Mouse (Mus musculus) intestine, postnatal 0 days (tissue): Measurements from ENCODE around the gene Skor1. TPM values are rescaled to one million over a fixed set of nuclear protein-coding genes. Genes with fewer than 3 reads are reported as not detected.

Source experiments
- ATAC-seq: fragments of 200-750 bp; cut with Nextera tagmentation; 2 replicates; pipeline ENCODE4 v1.8.0; 2017; ENCODE audit warnings: mild to moderate bottlenecking, moderate TSS enrichment, moderate library complexity
- H3K27ac ChIP-seq: fragments of 300-500 bp; sonication (generic); 2 replicates; pipeline ENCODE4 v1.5.1; 2014; ENCODE audit warnings: mild to moderate bottlenecking, low read depth, low read length, moderate library complexity
- H3K27me3 ChIP-seq: fragments of 300-500 bp; sonication (generic); replicated peaks from 2 replicates; pipeline ENCODE4 v1.6.1; 2014; ENCODE audit warnings: low read length, mixed read lengths; ENCODE audit not compliant: control insufficient read depth, insufficient read depth
- H3K36me3 ChIP-seq: fragments of 300-500 bp; sonication (generic); 2 replicates; pipeline ENCODE4 v1.6.1; 2014; ENCODE audit warnings: mild to moderate bottlenecking, moderate library complexity; ENCODE audit not compliant: control insufficient read depth, insufficient read depth
- H3K4me1 ChIP-seq: fragments of 300-500 bp; sonication (generic); replicated peaks from 2 replicates; pipeline ENCODE4 v1.6.1; 2014; ENCODE audit warnings: antibody characterized with exemption, low read length, mixed read lengths; ENCODE audit not compliant: control insufficient read depth, insufficient read depth
- H3K4me2 ChIP-seq: fragments of 300-500 bp; sonication (generic); replicated peaks from 2 replicates; pipeline ENCODE4 v1.6.1; 2014; ENCODE audit warnings: low read depth, mild to moderate bottlenecking, moderate library complexity
- H3K4me3 ChIP-seq: fragments of 300-500 bp; sonication (generic); 2 replicates; pipeline ENCODE4 v1.5.1; 2014; ENCODE audit warnings: low read depth, low read length
- H3K9ac ChIP-seq: fragments of 300-500 bp; sonication (generic); 2 replicates; pipeline ENCODE4 v1.6.1; 2014; ENCODE audit warnings: mild to moderate bottlenecking, low read depth, low read length
- H3K9me3 ChIP-seq: fragments of 300-500 bp; sonication (generic); 2 replicates; pipeline ENCODE4 v1.6.1; 2016; ENCODE audit warnings: mixed run types; ENCODE audit not compliant: control insufficient read depth
- CTCF ChIP-seq: sonication (generic); IDR thresholded peaks from 2 replicates; pipeline ENCODE4 v1.5.1; 2016; ENCODE audit warnings: low read depth, mild to moderate bottlenecking, control low read depth, antibody characterized with exemption, moderate library complexity
- WGBS: fragments of 180-500 bp; shearing (Covaris S2); extraction: QIAGEN DNeasy Blood & Tissue Kit; methylation state at CpG from one replicate; pipeline ENCODE4 v1.1.7; 2014; 5-methylcytosine and 5-hydroxymethylcytosine counted together
- polyA plus RNA-seq: library from polyadenylated mRNA; unstranded; fragments of >200 nt; fragmentation: Nextera tagmentation; extraction: Ambion mirVana; gene quantifications from 2 replicates; pipeline ENCODE4 v1.2.1, GENCODE M21; 2015

Gene Skor1
- polyA plus RNA-seq, 1 experiment from 2014 or later, result not detected

GRCm38 (mm10) chr9:63174001-63174721 is 25.4 kb upstream of the Skor1 start:
- Histone ChIP-seq H3K4me2 (no peak overlapping the region), H3K9me3 (no peaks in the 10 kb centered on the region), H3K27me3 (no peaks in the 10 kb centered on the region), H3K27ac (no peak overlapping the region), H3K4me1 (no peaks in the 10 kb centered on the region), H3K4me3 (no peak overlapping the region), H3K9ac (no peak overlapping the region), H3K36me3 (peaks cover 9% of the 10 kb centered on the region; the same call in 1 of the 2 replicates)
- TF ChIP-seq CTCF, result no peak
- WGBS, result 88% methylated on average over 8 of the region's 8 CpGs
- no peak for ATAC-seq

GRCm38 (mm10) chr9:63171951-63172350 is 23.2 kb upstream of the Skor1 start:
- no peak overlapping the region for H3K4me2 ChIP-seq
- no peaks in the 10 kb centered on the region for H3K9me3 ChIP-seq
- 51% methylated on average over 2 of the region's 2 CpGs for WGBS
- no peak for ATAC-seq
- H3K4me3 ChIP-seq, result no peak overlapping the region
- no peaks in the 10 kb centered on the region for H3K27me3 ChIP-seq
- H3K4me1 ChIP-seq, result no peaks in the 10 kb centered on the region
- H3K27ac ChIP-seq, result no peak overlapping the region
- H3K36me3 ChIP-seq, result peaks cover 9% of the 10 kb centered on the region; the same call in 1 of the 2 replicates
- no peak for TF ChIP-seq CTCF
- H3K9ac ChIP-seq, result no peak overlapping the region

- Histone ChIP-seq H3K9ac (no peak overlapping the region), H3K27ac (no peak overlapping the region), H3K36me3 (peaks cover 3% of the 10 kb centered on the region; the same call in 1 of the 2 replicates), H3K9me3 (no peaks in the 10 kb centered on the region), H3K4me2 (no peak overlapping the region), H3K4me3 (no peak overlapping the region), H3K27me3 (no peaks in the 10 kb centered on the region), H3K4me1 (no peaks in the 10 kb centered on the region)
- TF ChIP-seq CTCF, result no peak
- no peak for ATAC-seq
- WGBS, result 83% methylated on average over 1 of the region's 1 CpGs
These were observed 20.4 kb upstream of the Skor1 start for GRCm38 (mm10) chr9:63169127-63169526.

GRCm38 (mm10) chr9:63165070-63165469 is 16.3 kb upstream of the Skor1 start:
- Histone ChIP-seq H3K27me3 (no peaks in the 10 kb centered on the region), H3K9me3 (no peaks in the 10 kb centered on the region), H3K4me2 (no peak overlapping the region), H3K9ac (no peak overlapping the region), H3K36me3 (peaks cover 18% of the 10 kb centered on the region; the same call in 1 of the 2 replicates), H3K27ac (no peak overlapping the region), H3K4me3 (no peak overlapping the region), H3K4me1 (no peaks in the 10 kb centered on the region)
- no peak for TF ChIP-seq CTCF
- no peak for ATAC-seq
- WGBS, result 57% methylated on average over 9 of the region's 9 CpGs

- no peak overlapping the region for H3K9ac ChIP-seq
- H3K4me3 ChIP-seq, result no peak overlapping the region
- H3K27ac ChIP-seq, result no peak overlapping the region
- H3K27me3 ChIP-seq, result no peaks in the 10 kb centered on the region
- WGBS, result 60% methylated on average over 8 of the region's 8 CpGs
- H3K36me3 ChIP-seq, result 0 out of 2 replicates have a peak, but pooled peaks cover 15% of the 10 kb centered on the region
- H3K4me2 ChIP-seq, result no peak overlapping the region
- no peaks in the 10 kb centered on the region for H3K4me1 ChIP-seq
- peak; percentile 32 for ATAC-seq
- no peaks in the 10 kb centered on the region for H3K9me3 ChIP-seq
- TF ChIP-seq CTCF, result peak; percentile 47
These were observed 15.0 kb upstream of the Skor1 start for GRCm38 (mm10) chr9:63163756-63164155.

- Histone ChIP-seq H3K9ac (no peak overlapping the region), H3K4me3 (no peak overlapping the region), H3K27ac (no peak overlapping the region), H3K9me3 (0 out of 2 replicates have a peak, but pooled peaks cover 4% of the 10 kb centered on the region), H3K36me3 (no peaks in the 10 kb centered on the region), H3K4me1 (no peaks in the 10 kb centered on the region), H3K27me3 (peaks cover 72% of the 10 kb centered on the region), H3K4me2 (no peak overlapping the region)
- TF ChIP-seq CTCF, result no peak
- 38% methylated on average over 14 of the region's 14 CpGs for WGBS
- no peak for ATAC-seq
These were observed 3.2 kb upstream of the Skor1 start for GRCm38 (mm10) chr9:63151949-63152348.
